Mouse (Mus musculus) limb, embryonic 11.5 days (tissue): ENCODE results near the gene Tmc2. TPM values are rescaled to one million over a fixed set of nuclear protein-coding genes. Genes with fewer than 3 reads are reported as not detected.

Experiments
- ATAC-seq: fragments of 200-750 bp; cut with Nextera tagmentation; 2 replicates; pipeline ENCODE4 v1.8.0; 2017; ENCODE audit warnings: low read depth; ENCODE audit not compliant: insufficient number of reproducible peaks, low FRiP score, low TSS enrichment
- DNase-seq: peaks from one replicate; pipeline ENCODE4 v3.0.0-alpha.2; 2015; ENCODE audit warnings: low spot score
- H3K27ac ChIP-seq: fragments of 300-500 bp; sonication (generic); replicated peaks from 2 replicates; pipeline ENCODE4 v1.5.1; 2014; ENCODE audit warnings: low read depth, mild to moderate bottlenecking, low read length
- H3K27me3 ChIP-seq: fragments of 300-500 bp; sonication (generic); 2 replicates; pipeline ENCODE4 v1.6.1; 2014; ENCODE audit warnings: mild to moderate bottlenecking, low read length, mixed read lengths; ENCODE audit not compliant: control insufficient read depth, insufficient read depth
- H3K36me3 ChIP-seq: fragments of 300-500 bp; sonication (generic); 2 replicates; pipeline ENCODE4 v1.6.1; 2014; ENCODE audit warnings: mild to moderate bottlenecking, low read length, moderate library complexity, mixed read lengths; ENCODE audit not compliant: control insufficient read depth, insufficient read depth
- H3K4me1 ChIP-seq: fragments of 300-500 bp; sonication (generic); 2 replicates; pipeline ENCODE4 v1.6.1; 2014; ENCODE audit warnings: low read length, mixed read lengths; ENCODE audit not compliant: control insufficient read depth, insufficient read depth
- H3K4me2 ChIP-seq: fragments of 300-500 bp; sonication (generic); 2 replicates; pipeline ENCODE4 v1.6.1; 2014; ENCODE audit warnings: low read depth, mild to moderate bottlenecking, moderate library complexity; ENCODE audit not compliant: severe bottlenecking
- H3K4me3 ChIP-seq: fragments of 300-500 bp; sonication (generic); 2 replicates; pipeline ENCODE4 v1.5.1; 2014; ENCODE audit warnings: low read depth, low read length
- H3K9ac ChIP-seq: fragments of 300-500 bp; sonication (generic); 2 replicates; pipeline ENCODE4 v1.6.1; 2014; ENCODE audit warnings: mild to moderate bottlenecking, low read length
- H3K9me3 ChIP-seq: fragments of 300-500 bp; sonication (generic); 2 replicates; pipeline ENCODE4 v1.6.1; 2016; ENCODE audit warnings: low read length; ENCODE audit not compliant: control insufficient read depth
- WGBS: fragments of 180-500 bp; shearing (Covaris S2); extraction: QIAGEN DNeasy Blood & Tissue Kit; methylation state at CpG from one replicate; pipeline ENCODE4 v1.1.7; 2014; 5-methylcytosine and 5-hydroxymethylcytosine counted together
- polyA plus RNA-seq: library from polyadenylated mRNA; unstranded; fragments of >200 nt; fragmentation: Nextera tagmentation; extraction: Ambion mirVana; gene quantifications from 2 replicates; pipeline ENCODE4 v1.2.1, GENCODE M21; 2014

Gene Tmc2
- polyA plus RNA-seq = not detected in 2 replicates

GRCm38 (mm10) chr2:130194894-130195293 is at the start of gene Tmc2:
Tmc2 (plus strand) TSS chr2:130195194.
- no peaks in the 10 kb centered on the region for H3K27me3 ChIP-seq

DNA sequence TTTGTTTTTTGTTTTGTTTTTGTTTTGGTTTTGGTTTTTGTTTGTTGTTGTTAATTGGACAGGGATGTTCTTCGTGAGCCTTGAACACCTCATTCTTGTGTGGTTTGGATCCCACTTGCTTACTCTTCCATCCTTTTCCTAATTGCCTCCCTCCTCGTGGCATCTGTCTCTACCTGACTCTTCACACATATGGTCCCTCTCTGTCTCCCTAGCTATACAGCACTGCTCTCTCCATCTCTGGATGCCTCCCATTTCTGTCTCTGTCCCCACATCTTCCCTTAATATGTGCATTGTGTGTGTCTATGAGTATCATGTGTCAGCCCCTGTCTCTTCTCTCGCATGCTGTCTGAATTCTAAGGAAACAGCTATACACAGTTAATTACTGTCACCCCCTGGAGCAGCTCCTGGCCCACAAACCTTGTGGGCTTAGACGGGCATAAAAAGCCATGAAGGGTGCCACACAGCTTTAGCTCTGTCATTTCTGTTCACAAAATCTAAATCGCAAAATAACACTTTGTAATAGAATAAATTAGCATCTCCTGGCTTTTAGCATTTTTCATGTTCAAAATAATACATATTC is 48.8 kb upstream of the Tmc2 start:
- no peaks in the 10 kb centered on the region for H3K36me3 ChIP-seq
- 78% methylated on average over 5 of the region's 5 CpGs for WGBS
- H3K4me2 ChIP-seq = no peak overlapping the region
- H3K27ac ChIP-seq = no peak overlapping the region
- DNase-seq = no peak
- H3K4me1 ChIP-seq = no peaks in the 10 kb centered on the region
- H3K27me3 ChIP-seq = no peaks in the 10 kb centered on the region
- H3K4me3 ChIP-seq = no peak overlapping the region
- no peaks in the 10 kb centered on the region for H3K9me3 ChIP-seq
- ATAC-seq = no peak
- H3K9ac ChIP-seq = no peak overlapping the region

More at GRCm38 (mm10) chr2:130194894-130195293, at the start of gene Tmc2:
- no peak within 1 kb of the TSS for H3K4me2 ChIP-seq
- no peaks in the 10 kb centered on the region for H3K36me3 ChIP-seq
- no peaks in the 10 kb centered on the region for H3K9me3 ChIP-seq
- DNase-seq (no peak), ATAC-seq (no peak)
- 96% methylated on average over 16 of the region's 16 CpGs for WGBS
- no peak within 1 kb of the TSS for H3K9ac ChIP-seq
- no peaks in the 10 kb centered on the region for H3K4me1 ChIP-seq
- no peak within 1 kb of the TSS for H3K4me3 ChIP-seq
- H3K27ac ChIP-seq = no peak within 1 kb of the TSS

- ATAC-seq (no peak), DNase-seq (no peak)
- WGBS = 82% methylated on average over 3 of the region's 3 CpGs
- H3K4me3 ChIP-seq = no peak overlapping the region
- no peaks in the 10 kb centered on the region for H3K4me1 ChIP-seq
- H3K27ac ChIP-seq = no peak overlapping the region
- H3K4me2 ChIP-seq = no peak overlapping the region
- no peak overlapping the region for H3K9ac ChIP-seq
- no peaks in the 10 kb centered on the region for H3K27me3 ChIP-seq
- no peaks in the 10 kb centered on the region for H3K36me3 ChIP-seq
- H3K9me3 ChIP-seq = no peaks in the 10 kb centered on the region
Observed at GRCm38 (mm10) chr2:130155171-130155570, 39.8 kb upstream of the Tmc2 start.

- no peaks in the 10 kb centered on the region for H3K9me3 ChIP-seq
- H3K4me2 ChIP-seq = no peak overlapping the region
- H3K4me1 ChIP-seq = no peaks in the 10 kb centered on the region
- no peaks in the 10 kb centered on the region for H3K36me3 ChIP-seq
- ATAC-seq = no peak
- no peak for DNase-seq
- H3K27ac ChIP-seq = no peak overlapping the region
- no peak overlapping the region for H3K9ac ChIP-seq
- H3K4me3 ChIP-seq = no peak overlapping the region
- no peaks in the 10 kb centered on the region for H3K27me3 ChIP-seq
Observed at GRCm38 (mm10) chr2:130155851-130156250, 39.1 kb upstream of the Tmc2 start.

DNA sequence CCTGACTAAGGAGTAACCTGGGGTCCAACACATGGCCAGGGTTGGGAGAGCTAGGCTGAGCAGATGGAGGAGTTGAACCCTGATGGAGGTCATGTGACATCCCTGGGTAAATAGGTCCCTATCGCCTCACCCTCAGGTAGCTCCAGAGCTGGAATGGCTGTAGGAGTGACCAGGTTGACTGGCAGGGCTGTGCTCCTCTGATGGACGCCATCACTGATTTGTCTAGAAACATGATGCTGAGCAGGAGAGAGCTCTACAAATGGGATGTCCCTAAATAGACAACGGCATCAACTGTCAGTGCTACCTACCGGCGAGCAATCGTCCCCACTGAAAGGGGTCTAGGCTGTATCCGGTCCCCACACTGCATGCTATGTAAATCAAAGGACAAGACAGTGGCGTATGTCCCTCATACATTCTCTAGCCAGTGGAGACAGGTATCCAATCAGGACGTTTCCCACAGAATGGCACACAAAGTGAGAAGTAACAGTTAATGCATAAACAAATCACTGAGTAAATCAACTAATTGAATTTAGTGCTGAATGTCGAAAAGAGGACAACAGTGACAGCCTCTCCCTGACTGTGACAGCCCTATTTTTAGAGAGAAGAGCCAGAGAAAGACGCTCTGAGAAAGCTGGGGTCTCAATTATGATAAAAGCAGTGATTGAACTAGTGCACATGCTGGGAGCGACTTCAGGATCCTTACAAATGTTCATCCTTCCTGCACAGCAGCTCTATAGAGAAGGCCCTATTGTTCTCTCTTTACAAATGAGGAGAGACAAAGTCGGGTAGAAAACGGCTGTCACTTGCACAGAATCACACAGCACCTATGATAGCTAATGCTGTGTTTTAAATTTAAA is 37.5 kb upstream of the Tmc2 start:
- Histone ChIP-seq H3K4me3 (no peak overlapping the region), H3K4me1 (no peaks in the 10 kb centered on the region), H3K36me3 (no peaks in the 10 kb centered on the region), H3K4me2 (no peak overlapping the region), H3K9ac (no peak overlapping the region), H3K27me3 (no peaks in the 10 kb centered on the region), H3K27ac (no peak overlapping the region), H3K9me3 (no peaks in the 10 kb centered on the region)
- ATAC-seq = no peak
- WGBS = 86% methylated on average over 14 of the region's 14 CpGs
- DNase-seq = no peak

GRCm38 (mm10) chr2:130158088-130158437 is 36.9 kb upstream of the Tmc2 start:
- Histone ChIP-seq H3K36me3 (no peaks in the 10 kb centered on the region), H3K9ac (no peak overlapping the region), H3K4me3 (no peak overlapping the region), H3K9me3 (no peaks in the 10 kb centered on the region), H3K4me1 (no peaks in the 10 kb centered on the region), H3K27me3 (no peaks in the 10 kb centered on the region), H3K4me2 (no peak overlapping the region), H3K27ac (no peak overlapping the region)
- no peak for ATAC-seq
- no peak for DNase-seq
- 70% methylated on average over 4 of the region's 4 CpGs for WGBS

DNA sequence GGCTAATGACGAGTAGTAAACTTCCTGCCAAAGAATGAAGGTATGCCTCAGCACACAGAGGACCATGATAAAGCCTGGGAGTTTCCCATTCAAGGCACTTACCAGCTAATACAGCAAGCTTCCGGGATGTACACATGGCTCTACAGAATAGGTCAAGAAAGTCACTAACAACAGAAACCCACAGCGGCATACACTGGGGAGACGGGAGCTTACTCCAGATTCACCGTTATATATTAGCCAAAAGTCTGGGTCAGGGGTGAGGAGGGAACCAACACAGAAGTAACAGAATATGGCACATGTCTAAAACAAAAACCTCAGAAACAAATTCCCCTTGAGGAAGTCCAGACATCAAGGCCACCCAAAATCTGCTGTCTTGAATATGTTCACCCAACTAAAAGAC is 32.3 kb upstream of the Tmc2 start:
- no peaks in the 10 kb centered on the region for H3K4me1 ChIP-seq
- no peak overlapping the region for H3K9ac ChIP-seq
- H3K27me3 ChIP-seq = no peaks in the 10 kb centered on the region
- WGBS = 86% methylated on average over 5 of the region's 5 CpGs
- H3K36me3 ChIP-seq = peaks cover 4% of the 10 kb centered on the region
- no peak overlapping the region for H3K4me2 ChIP-seq
- DNase-seq = no peak
- no peak overlapping the region for H3K4me3 ChIP-seq
- H3K9me3 ChIP-seq = no peaks in the 10 kb centered on the region
- H3K27ac ChIP-seq = no peak overlapping the region
- no peak for ATAC-seq

- Histone ChIP-seq H3K9me3 (no peaks in the 10 kb centered on the region), H3K4me3 (no peak overlapping the region), H3K27ac (no peak overlapping the region), H3K27me3 (no peaks in the 10 kb centered on the region), H3K36me3 (peaks cover 11% of the 10 kb centered on the region), H3K4me2 (no peak overlapping the region), H3K9ac (no peak overlapping the region), H3K4me1 (no peaks in the 10 kb centered on the region)
- ATAC-seq (no peak), DNase-seq (no peak)
- 74% methylated on average over 9 of the region's 9 CpGs for WGBS
Observed at GRCm38 (mm10) chr2:130166311-130167214, 28.4 kb upstream of the Tmc2 start.
